Mouse (Mus musculus) NIH3T3 (cell line): Measurements from ENCODE around the gene Olfr1440.

Experiments
- DNase-seq: peaks from one replicate; pipeline ENCODE4 v3.0.0-alpha.2; 2012; ENCODE audit warnings: low read depth

The Olfr1440 gene

GRCm38 (mm10) chr19:12386979-12387378 lies at the start of gene Olfr1440:
TSS of gene Olfr1440 (plus strand) at chr19:12387279.
- DNase-seq, result no peak

- DNase-seq, result no peak
These were observed 14.1 kb upstream of the Olfr1440 start for GRCm38 (mm10) chr19:12373004-12373403.

GRCm38 (mm10) chr19:12374465-12375025 lies 12.5 kb upstream of the Olfr1440 start:
- no peak for DNase-seq

- no peak for DNase-seq
These were observed 26.7 kb downstream of the Olfr1440 start for GRCm38 (mm10) chr19:12413737-12414136.

GRCm38 (mm10) chr19:12417361-12417760 lies 30.3 kb downstream of the Olfr1440 start, which contains the start of gene Olfr1441:
TSS of gene Olfr1441 (plus strand) at chr19:12417433.
- DNase-seq, result no peak

GRCm38 (mm10) chr19:12418312-12418711 lies 31.2 kb downstream of the Olfr1440 start:
- DNase-seq, result no peak

- DNase-seq, result no peak
These were observed 33.5 kb downstream of the Olfr1440 start for GRCm38 (mm10) chr19:12420555-12420954.

- DNase-seq, result peak; percentile 20
These were observed 34.6 kb downstream of the Olfr1440 start for GRCm38 (mm10) chr19:12421680-12422079.

GRCm38 (mm10) chr19:12427101-12427500 lies 40.0 kb downstream of the Olfr1440 start:
- no peak for DNase-seq

- no peak for DNase-seq
These were observed 40.5 kb downstream of the Olfr1440 start, which contains the start of gene Pfpl for GRCm38 (mm10) chr19:12427605-12428004. TSS of gene Pfpl (plus strand) at chr19:12427905.

GRCm38 (mm10) chr19:12433033-12433432 lies 46.0 kb downstream of the Olfr1440 start:
- DNase-seq, result peak; percentile 87

- no peak for DNase-seq
These were observed 47.9 kb downstream of the Olfr1440 start for GRCm38 (mm10) chr19:12435011-12435416.

GRCm38 (mm10) chr19:12435750-12436524 lies 48.9 kb downstream of the Olfr1440 start:
- no peak for DNase-seq

- DNase-seq, result no peak
These were observed 52.5 kb downstream of the Olfr1440 start for GRCm38 (mm10) chr19:12439581-12439980.

- DNase-seq, result peak; percentile 27
These were observed 53.1 kb downstream of the Olfr1440 start for GRCm38 (mm10) chr19:12440103-12440725.

- DNase-seq, result no peak
These were observed 55.5 kb downstream of the Olfr1440 start for GRCm38 (mm10) chr19:12442560-12442959.

GRCm38 (mm10) chr19:12445014-12445413 lies 57.9 kb downstream of the Olfr1440 start:
- no peak for DNase-seq
